Mouse (Mus musculus) spleen, adult 12 weeks (tissue): ENCODE measurements around the gene Tmem131.
"Not testable (repeated sequence)": the region's sequence is repeated elsewhere in the genome, so short reads cannot be mapped to it uniquely, and the experiment has no call there.

Source experiments
- DNase-seq: peaks from one replicate; pipeline ENCODE4 v3.0.0; 2022; ENCODE audit warnings: low spot score

The Tmem131 gene

DNA sequence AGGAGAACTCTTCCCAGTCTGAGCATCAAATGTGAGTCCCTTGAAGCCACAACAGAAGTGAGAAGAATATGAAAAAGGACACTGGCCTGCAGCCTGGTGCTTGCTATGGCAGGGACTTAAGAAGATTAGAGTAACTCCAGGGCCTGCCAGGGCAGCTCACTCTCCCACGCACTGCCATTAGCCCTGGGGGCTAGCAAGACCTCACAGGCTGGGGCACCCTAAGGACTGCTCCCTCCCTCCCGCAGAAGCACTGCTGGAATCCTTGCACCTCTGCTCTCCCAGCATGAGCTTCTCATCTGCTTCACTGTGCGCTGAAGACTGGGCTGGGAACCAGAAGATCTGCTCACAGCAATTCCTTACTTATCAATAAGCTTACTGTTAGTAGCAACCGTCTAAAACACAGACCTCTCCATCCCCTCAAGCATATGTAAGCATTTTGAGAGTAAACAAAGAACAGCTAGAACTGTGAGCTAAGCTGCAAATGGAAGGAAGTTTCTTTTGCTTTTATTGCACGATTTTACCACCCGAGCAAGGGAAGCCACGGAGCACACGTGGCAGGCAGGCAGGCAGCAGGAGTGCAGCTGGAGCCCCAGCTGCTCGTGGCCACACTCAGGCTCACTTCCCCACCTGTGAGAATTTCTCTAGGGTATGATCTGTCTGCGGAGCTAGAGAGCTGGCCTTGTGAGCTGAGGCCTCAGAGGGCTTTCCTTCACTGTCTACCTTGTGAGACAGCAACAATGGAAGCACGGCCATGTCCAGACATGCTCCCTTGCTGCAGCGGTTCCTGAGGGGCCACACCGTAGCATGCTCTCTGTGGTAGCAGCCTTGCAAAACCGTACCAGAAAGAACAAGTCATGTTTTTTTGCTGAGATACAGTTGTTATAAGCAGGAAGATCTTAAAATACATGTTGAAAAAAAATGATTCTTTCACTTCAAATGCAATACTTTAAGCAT is 112.3 kb downstream of the Tmem131 start:
- DNase-seq = no peak

DNA sequence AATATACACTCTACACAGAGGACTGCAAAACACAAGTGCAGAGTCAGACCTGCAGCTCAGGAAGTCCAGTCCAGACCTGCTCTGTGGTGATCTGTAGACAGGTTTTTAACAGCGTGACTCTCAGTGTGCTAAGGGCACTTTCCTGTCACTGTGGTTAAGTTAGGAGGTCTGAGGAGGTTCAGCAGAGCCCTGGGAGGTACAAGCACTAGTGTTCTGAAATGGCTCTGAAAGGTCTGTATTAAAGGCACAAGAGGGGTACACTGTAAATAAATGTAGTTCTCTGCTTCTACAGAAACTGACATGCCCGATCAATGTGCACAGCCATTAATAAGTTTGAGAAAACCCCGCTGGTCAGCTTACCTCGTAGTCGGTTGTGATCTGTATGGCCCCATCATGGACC is 119.1 kb downstream of the Tmem131 start:
- DNase-seq = no peak

DNA sequence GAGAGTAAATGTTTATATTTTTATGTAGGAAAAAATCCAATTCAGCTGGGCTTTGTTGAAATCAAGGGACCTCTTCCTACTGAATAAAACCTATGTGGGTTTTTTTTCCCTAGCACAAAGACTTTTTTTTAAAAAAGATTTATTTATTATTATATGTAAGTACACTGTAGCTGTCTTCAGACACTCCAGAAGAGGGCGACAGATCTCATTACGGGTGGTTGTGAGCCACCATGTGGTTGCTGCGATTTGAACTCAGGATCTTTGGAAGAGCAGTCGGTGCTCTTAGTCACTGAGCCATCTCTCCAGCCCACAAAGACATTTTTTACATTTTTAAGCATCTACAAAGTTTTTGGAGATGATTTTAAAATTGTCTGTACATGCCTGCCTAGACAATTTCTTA is 121.5 kb downstream of the Tmem131 start:
- DNase-seq = not testable (repeated sequence)

DNA sequence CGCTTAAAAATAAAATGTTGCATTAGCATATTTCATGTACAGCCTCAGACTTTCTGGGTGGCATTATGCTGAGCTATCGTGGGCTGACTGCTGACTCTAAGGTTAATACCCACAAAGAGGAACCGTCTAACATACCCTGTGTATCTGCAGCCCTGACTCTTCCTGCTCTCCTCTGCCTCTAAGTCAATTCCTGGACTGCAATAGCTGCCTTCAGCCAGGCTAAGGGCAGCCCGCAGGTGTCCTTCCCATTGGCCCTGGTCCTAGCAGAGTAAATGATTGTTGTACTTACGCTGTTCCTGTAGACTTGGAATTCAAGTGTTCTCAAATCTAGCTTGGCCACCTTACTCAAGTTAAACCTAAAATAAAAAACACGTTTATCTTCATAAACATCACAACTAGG is 128.3 kb downstream of the Tmem131 start:
- no peak for DNase-seq

DNA sequence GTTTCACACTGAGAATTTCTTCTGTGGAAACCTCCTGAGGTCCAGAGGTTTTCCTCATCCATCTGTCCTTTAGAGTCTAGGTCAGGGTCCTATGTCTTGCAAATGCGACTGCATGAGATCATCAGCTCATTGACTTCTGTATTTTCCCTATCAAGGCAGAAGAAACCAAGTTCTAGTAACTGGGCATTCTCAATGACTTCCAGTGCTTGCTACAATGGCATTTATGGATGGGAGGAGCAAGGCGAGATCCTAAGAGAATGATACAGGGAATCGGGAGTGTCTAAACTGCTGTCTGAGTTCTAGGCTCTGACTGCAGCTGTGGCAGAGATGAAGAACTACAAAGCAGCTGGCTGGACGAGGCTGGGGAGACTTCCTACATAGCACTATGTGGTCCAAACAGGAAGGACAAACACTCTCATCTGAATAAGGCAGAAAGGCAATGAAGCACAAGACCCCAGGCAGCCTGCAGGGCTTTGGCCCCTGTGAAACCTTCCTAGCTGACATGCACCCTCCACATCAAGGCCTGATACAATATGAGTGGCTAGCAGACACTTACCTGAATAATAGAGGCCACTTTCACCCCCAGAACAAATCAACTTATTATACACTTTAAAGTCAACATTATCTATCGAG is 129.1 kb downstream of the Tmem131 start:
- DNase-seq = no peak

DNA sequence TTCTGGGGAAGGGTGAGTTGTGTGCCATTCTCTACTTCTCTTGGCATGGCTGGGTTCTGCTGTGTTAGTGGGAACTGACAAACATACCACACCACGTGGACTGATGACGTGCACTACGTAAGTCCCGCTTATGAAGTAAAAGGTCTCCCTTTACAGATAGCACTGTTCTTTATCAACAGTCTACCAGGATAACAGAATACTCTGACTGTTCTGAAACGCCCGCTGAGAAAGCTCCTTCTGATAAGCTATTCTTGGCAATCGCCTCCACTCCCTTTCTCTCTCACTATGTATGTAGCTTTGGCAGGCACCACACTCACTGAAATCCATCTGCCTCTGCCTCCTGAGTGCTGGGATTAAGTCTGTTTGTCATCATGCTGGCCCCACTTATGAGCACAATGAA is 130.1 kb downstream of the Tmem131 start:
- no peak for DNase-seq

DNA sequence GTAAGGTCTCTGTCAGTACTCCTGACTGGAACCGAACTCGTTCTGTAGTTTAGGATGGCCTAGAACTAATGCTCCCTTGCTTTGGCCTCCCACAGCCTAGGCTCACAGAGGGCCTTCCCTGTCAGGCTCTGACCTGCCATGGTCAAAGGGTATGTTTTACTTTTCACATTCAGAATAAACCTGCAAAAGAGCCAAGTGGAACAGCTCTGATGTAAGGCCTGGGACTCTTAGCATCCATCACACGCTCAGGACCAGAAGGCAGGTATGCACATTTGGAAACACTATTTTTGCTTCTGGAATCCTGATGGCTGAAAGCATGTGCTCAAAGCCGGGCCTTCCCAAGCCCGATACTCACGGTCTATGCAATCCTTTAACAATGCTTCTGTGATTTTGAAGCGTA is 131.7 kb downstream of the Tmem131 start:
- no peak for DNase-seq

DNA sequence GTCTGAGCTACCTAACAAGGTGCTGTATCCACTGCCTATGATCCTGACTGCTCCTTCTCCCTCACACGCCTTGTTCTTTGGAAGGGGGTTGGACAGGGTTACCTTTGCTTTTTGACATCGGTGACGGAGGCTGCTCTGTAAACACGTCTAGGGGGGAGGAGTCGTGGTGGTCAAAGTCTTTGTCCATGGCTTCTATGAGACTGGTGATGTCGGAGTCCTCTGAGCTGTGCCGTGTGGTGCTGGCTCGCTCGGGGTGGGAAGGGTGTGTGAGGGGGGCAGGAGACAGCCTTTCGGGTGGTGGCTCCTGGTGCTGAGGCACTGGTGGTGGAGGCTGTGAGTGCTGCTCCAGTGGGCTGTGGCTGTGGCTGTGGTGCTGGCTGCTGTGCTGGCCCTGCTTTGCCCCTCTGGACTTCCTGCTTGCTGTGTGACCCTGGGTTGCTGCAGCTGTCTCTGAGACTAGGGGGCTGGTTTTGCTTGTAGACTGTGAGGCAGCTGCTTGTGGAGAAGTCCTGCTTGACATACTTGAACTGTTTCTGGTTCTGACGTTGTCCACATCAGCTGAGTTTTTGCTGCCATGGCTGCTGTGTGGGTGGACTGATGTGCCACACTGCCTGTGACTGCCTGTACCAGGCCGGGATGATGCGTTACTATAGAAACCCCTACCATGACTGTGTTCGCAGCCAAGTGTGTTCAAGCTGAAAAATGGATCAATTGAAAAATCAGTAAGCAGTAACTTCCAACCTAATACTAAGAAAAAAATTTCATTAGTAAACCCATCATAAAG is 135.5 kb downstream of the Tmem131 start:
- DNase-seq = no peak

DNA sequence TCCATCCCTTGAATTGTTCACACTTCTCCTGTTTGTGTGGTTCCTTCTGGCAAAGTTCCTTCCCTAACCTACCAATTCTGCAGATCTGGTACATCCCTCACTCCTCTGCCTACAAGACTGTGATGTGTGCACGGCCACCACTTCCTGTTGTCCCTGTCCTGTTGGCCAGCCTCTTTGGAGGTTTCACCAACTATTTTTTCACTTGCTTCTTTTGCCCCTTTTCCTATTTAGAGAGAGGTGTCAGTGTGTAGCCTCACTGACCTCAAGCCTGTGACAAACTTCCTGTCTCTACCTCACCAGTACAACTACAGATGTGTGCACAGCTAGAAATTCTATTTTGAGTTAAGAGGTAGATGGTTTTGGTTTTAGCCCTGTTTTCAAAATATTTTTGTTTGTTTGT is 136.4 kb downstream of the Tmem131 start:
- DNase-seq = no peak

DNA sequence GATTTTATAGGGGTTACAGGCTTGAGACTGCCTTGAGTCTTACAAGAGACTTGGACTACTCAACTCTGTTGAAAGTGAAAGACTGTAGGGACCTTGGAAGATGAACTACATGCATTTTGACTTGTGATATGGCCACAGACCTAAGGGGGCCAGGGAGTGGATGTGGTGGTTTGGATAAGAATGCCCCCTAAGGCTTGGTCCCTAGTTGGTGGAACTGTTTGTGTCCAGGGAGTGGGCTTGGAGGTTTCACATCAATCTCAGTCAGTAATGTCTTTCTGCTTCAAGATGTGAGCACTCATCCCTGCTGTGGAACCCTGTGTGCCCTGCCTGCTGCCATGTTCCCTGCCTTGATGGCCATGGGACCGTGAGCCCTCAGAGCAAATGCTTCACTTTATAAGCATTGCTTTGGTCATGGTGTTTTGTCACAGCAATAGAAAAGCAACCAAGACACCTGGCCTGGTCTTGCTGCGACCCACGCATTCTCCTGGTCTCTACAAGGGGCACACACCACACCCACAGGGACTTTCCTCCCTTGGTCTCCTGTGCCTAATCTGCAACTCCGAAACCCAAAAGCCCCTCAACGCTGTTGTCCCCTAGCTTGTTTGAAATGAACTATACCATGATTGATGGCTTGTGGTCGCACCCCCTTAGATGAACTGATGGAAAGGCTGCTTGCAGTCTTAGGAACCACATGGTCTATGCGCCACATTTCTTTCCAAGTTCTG is 137.1 kb downstream of the Tmem131 start:
- no peak for DNase-seq

DNA sequence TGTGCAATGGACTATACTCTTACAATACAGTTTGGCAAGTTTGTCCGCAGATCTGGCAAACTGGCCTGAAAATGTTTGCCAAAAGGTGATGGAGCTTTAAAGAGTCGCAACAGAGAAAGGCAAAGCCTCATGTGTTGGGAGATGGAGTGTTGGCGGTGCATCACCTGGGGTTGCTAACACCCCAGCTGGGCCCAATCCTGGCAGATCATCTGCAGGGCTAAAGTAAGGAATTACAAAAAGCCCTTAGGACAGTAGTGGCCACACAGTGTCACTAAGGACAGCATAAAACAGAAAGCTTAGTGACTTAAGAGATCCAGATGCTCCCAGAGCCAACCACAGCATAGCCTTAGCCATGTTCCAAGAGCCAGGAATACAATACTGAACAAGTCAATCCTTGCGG is 138.6 kb downstream of the Tmem131 start:
- DNase-seq = no peak

DNA sequence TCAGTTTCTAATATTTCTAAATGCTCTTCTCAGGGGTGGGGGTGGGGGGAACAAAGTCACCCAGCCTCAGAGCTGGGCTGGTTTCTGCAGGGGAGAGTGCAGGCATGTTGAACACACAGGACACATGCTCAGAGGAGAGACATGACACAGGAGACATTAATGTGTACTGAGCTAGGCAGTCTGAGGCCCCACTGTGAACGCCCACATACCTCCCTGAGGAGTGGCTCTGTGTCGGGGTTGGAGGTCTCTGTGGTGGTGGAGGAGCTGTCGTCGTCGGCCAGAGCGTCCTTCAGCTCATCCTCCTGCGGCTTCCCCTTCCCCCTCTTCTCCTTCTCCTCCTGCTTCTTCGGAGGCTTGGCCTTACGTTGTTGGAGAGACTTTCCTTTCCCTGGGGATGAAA is 139.2 kb downstream of the Tmem131 start:
- DNase-seq = no peak

DNA sequence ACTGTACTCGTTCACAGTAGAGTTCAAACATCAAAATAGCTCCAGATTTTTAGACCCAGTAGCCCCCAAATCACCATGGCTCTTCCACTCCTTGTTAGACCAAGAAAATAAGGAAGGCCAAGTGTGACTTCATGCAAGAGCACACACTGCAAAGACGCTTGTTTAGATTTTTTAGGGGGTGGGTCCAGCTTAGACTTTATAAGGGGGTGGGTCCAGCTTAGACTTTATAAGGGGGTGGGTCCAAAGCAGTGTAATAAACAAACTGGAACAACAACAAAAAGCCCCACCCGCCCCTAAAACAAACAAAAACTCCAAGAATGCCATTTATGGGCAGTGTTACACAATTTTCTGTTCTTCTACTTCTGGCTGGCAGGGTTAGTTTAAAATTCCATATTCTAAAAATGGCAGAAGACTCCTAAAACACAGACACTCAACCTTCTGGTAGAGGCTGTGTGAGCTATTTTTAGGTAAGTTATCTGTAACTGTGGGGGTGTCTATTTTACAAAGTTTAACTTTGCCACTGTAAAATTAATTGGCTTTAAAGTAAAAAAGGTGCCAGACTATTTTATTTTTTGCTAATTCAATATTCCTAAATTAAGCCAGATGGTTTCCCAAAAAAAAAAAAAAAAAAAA is 143.0 kb downstream of the Tmem131 start:
- DNase-seq = no peak

DNA sequence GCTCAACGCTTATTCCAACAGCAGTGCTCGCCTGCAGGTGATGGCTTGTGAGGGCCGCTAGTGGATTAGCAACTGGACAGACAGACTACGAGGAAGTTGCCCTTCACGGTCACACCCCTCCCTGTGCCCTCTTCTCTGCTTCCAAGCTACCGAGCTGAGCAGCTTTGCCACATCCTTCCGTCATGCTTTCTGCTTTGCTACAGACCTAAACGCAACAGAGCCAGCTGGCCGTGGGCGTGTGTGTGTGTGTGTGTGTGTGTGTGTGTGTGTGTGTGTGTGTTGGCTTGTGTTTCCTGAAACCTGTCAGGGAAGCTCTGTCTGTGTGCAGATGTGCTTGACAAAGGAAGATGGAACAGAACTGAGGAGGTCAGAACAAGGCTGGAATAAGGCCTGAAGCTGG is 146.0 kb downstream of the Tmem131 start:
- DNase-seq = peak; percentile 47

DNA sequence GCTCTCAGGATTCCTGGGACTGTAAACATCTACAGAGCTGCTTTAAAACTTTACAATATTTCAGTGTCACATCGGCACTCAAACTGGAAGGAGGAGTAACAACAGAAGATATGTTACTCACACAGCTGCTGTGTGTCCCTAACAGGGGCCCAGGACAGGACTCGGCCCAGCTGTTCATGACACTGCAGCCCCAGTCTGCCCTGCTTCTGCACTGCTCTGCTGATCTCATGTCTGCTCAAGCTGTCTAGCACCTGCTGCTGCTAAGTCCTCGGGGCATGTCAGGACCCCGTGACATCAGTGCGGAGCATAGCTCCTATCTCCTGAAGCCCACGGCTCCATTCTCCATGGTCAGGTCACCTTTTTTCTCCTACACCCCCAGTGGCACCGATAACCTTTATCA is 146.8 kb downstream of the Tmem131 start:
- DNase-seq = no peak

DNA sequence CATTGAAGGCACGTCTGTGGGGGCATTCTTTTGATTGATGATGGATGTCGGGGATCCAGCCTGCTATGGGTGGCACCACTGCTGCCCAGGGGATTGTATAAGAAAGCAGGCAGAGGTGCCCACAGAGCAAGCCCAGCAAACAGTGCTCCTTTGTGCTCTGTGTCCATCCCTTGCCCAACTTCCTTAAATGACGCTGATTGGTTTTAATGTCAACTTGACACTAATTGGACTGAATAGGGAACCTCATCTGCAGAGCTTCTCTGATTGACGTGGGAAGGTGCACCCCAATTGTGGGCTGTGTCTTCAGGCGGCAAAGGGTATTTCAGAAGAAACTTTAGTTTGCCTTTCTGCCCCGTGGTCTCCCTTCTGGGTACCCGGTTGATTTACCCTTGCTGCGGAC is 154.1 kb downstream of the Tmem131 start:
- DNase-seq = no peak

DNA sequence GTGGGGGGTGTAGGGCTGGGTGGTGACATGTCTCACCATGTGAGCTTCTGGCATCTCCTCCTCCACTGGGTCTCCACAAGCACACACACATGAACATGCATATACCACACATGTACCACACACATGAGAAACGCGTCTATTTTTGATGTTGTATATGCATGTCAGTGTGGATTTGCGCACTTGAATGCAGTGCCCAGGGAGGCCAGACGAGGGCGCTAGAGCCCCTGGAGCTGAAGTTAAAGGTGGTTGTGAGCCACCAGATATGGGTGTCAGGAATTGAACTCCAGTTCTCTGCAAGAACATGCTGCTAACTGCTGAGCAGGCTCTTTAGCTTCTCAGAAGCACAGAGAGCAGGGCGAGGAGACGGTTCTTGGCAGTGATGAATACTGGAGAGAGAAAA is 157.1 kb downstream of the Tmem131 start:
- DNase-seq = no peak

DNA sequence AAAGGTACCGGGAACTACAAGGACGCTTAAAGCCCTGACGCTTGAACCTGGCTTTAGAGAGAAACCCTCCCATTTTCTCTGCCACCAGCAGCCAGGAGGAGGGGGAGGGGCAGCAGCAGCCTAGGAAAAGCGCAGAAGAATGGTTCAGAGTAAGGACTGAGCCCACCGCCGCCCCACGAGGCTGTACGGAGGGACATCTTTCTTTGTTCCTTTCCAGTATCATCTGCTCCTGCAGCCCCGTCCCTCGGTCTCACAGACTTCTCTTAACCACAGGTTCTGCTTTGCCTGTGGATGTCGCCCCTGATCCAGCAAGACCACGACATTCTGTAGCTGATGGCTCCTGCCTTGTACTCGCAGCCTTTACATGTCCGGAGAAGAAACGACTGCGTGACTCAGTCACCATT is 158.2 kb downstream of the Tmem131 start:
- no peak for DNase-seq

DNA sequence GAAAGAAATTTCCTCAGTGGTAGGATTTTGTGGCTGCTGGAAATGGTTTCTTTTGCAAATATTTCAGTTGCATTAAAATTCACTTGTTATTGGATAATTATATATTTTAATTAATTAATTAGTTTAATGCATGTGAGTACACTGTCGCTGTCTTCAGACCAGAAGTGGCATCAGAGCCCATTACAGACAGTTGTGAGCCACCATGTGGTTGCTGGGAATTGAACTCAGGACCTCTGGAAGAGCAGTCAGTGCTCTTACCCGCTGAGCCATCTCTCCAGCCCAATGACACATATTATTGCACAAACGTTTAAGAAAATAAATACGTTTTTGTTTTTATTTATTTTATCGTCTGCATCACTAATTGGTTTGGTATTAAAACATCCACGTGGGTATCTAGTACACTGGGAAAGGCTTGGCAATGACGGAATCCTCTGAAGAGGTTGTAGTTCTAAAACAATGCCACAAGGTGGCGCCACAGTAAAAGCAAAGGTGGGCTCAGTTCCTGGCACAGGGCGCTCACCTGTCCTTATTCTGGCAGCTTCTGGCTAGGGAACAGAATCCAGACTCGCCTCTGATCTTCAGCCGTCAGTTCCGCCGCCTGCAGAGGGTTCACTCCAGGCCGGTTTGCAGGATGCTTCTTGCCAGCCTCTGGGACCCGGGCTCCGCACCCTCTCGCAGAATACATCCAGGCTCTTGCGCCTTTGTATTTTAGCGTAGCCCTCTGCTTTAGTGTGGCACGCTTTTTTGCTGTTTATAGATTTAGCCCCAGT is 158.9 kb downstream of the Tmem131 start:
- peak; percentile 57 for DNase-seq

DNA sequence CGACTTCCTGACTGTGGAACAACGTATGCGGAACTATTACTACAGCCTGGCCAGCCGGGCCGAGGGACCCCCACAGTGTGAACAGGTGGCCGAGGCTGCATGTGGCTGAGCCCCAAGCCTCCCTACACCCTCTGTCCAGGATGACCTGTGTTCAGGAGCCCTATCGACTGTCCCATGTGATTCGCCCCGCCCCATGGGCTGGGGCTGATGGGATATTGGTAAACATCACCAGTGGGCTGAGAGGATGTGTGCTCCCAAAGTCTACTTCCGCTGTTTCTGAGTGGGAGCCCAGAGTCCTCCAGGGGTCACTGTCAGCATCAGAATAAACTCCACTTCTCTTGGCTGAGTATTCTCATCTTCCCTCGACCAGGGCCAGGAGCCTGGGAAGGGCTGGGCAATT is 161.0 kb downstream of the Tmem131 start:
- DNase-seq = no peak

DNA sequence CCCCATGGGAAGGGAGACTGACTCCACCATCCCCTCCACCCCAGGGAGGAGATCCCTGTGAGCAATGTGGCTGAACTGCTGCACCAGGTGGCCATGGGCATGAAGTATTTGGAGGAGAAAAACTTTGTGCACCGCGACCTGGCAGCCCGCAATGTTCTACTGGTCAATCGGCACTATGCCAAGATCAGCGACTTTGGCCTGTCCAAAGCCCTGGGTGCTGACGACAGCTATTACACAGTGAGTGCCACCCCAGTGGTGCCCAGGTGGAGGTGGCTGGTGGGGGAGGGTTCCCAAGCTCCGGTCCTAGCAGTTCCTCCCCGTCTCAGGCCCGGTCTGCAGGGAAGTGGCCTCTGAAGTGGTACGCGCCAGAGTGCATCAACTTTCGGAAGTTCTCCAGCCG is 162.7 kb downstream of the Tmem131 start:
- no peak for DNase-seq
